Mouse (Mus musculus) G1E (cell line): ENCODE results near the gene Vac14.

ENCODE experiments used
- CTCF ChIP-seq: IDR thresholded peaks from 2 replicates; pipeline ENCODE4 v1.5.1; 2012; ENCODE audit warnings: low read depth, low read length, inconsistent platforms, mixed read lengths
- GATA1 ChIP-seq: IDR thresholded peaks from 2 replicates; pipeline ENCODE4 v1.6.1; 2012; ENCODE audit warnings: borderline replicate concordance, low read length, inconsistent platforms, mixed read lengths
- GATA2 ChIP-seq: IDR thresholded peaks from 2 replicates; pipeline ENCODE4 v1.6.1; 2012; ENCODE audit warnings: low read depth, low read length, inconsistent platforms, borderline replicate concordance
- POLR2AphosphoS5 ChIP-seq: IDR thresholded peaks from 2 replicates; pipeline ENCODE4 v1.6.1; 2012; ENCODE audit warnings: low read depth, low read length, inconsistent platforms; ENCODE audit not compliant: insufficient replicate concordance
- TAL1 ChIP-seq: conservative IDR thresholded peaks from 2 replicates; pipeline ENCODE4 v1.6.1; 2012; ENCODE audit warnings: low read depth, low read length, inconsistent platforms, mixed read lengths

- TF ChIP-seq CTCF (no peak), TAL1 (no peak), POLR2AphosphoS5 (no peak), GATA1 (no peak), GATA2 (no peak)
These were observed 54.8 kb downstream of the Vac14 start for GRCm38 (mm10) chr8:110673168-110673567.
